14 mouse cellular contexts compared by ENCODE assay signal in genomic region chr8:12386530-12387222, GRCm38 (mm10). TPM values are rescaled to one million over a fixed set of nuclear protein-coding genes. Genes with fewer than 3 reads are reported as not detected.
DNase-seq lines count a peak whose midpoint lies in the region; ATAC-seq and TF ChIP-seq lines count a peak whose summit lies in the region.
"Had no signal": no experiment of that assay in that cellular context is flagged by ENCODE, and none has a peak within 500 bp of the region (broad histone marks: within the 10 kb centered on the region; RNA-seq: fewer than 3 reads in every experiment).

No protein-coding gene starts in this region.

- peaks cover 98% of the 10 kb centered on the region for H3K27me3 ChIP-seq in E14TG2a.4 (ENCODE audit: insufficient read depth, low read length)
- peaks cover 17% of the 10 kb centered on the region for H3K27me3 ChIP-seq in forebrain, embryonic 16.5 days (replicated peaks; ENCODE audit: control insufficient read depth, insufficient read depth, low read length)
- H3K27me3 ChIP-seq in midbrain, embryonic 11.5 days (ENCODE audit: control insufficient read depth, insufficient read depth, low read length): peaks cover 91% of the 10 kb centered on the region

- H3K27ac ChIP-seq in ES-E14 (ENCODE audit: insufficient read depth, low read depth, low read length, poor library complexity, severe bottlenecking): no peak overlapping the region
- H3K27ac ChIP-seq in forebrain, embryonic 16.5 days (ENCODE audit: low read length): peak overlapping the region; percentile 92
- H3K27ac ChIP-seq in midbrain, embryonic 11.5 days (ENCODE audit: low read depth, low read length): no peak overlapping the region
- H3K27ac ChIP-seq: kidney, postnatal 0 days; lung, embryonic 15.5 days had no signal

- in situ Hi-C loops in ES-E14 (cut with MboI; ENCODE audit: low sequenced_read_pairs in 2 of 2, unreplicated experiment in 2 of 2): loop anchor here (25.0 kb wide), 2 partner anchors 899 to 1074 kb away; partner anchors contain the start of genes Col4a1 (in 2 of the 2), Col4a2 (in 2 of the 2), Naxd (in 1 of the 2) and Rab20 (in 1 of the 2)

- H3K4me3 ChIP-seq in E14TG2a.4 (replicated peaks; ENCODE audit: low read length) (peak overlapping the region; percentile 71; the same call in 1 of the 2 replicates), ES-E14 (ENCODE audit: insufficient read depth in 1 of 2, low read depth in 1 of 2, low read length in 2 of 2, poor library complexity in 1 of 2, severe bottlenecking in 1 of 2) (no peak overlapping the region)
- peak overlapping the region; percentile 53 for H3K4me3 ChIP-seq in forebrain, embryonic 16.5 days (replicated peaks; ENCODE audit: low read length)
- H3K4me3 ChIP-seq in midbrain, embryonic 11.5 days (ENCODE audit: low read depth, low read length): peak overlapping the region; percentile 43

- H3K4me1 ChIP-seq in E14TG2a.4 (replicated peaks; ENCODE audit: low read depth, low read length) (peaks cover 56% of the 10 kb centered on the region), ES-E14 (ENCODE audit: control insufficient read depth in 2 of 2, insufficient read depth in 2 of 2, low read length in 2 of 2, poor library complexity in 1 of 2) (peaks cover 0 to 1% of the 10 kb centered on the region in 2 experiments; a peak in 1 of 4 replicates)
- H3K4me1 ChIP-seq in forebrain, embryonic 16.5 days (replicated peaks; ENCODE audit: control insufficient read depth, insufficient read depth, low read length): peaks cover 48% of the 10 kb centered on the region
- peaks cover 35% of the 10 kb centered on the region for H3K4me1 ChIP-seq in midbrain, embryonic 11.5 days (ENCODE audit: control insufficient read depth, insufficient read depth, low read length)

- TF ChIP-seq CTCF in E14TG2a.4 (conservative IDR thresholded peaks at IDR 0.05; ENCODE audit: low read length): no peak

- WGBS in forebrain, embryonic 16.5 days: 4% methylated on average over 32 of the region's 32 CpGs
- WGBS in midbrain, embryonic 11.5 days: under 1% methylated on average over 32 of the region's 32 CpGs

- no peaks in the 10 kb centered on the region for H3K9me3 ChIP-seq in E14TG2a.4 (ENCODE audit: low read length)
- H3K9me3 ChIP-seq in ES-E14 (ENCODE audit: control insufficient read depth, insufficient read depth, low read depth, low read length): no peaks in the 10 kb centered on the region
- no peaks in the 10 kb centered on the region for H3K9me3 ChIP-seq in forebrain, embryonic 16.5 days (ENCODE audit: control insufficient read depth, low read length)
- H3K9me3 ChIP-seq in midbrain, embryonic 11.5 days (ENCODE audit: control insufficient read depth, low read length): no peaks in the 10 kb centered on the region
- H3K9me3 ChIP-seq: lung, embryonic 15.5 days had no signal

- H3K9ac ChIP-seq in ES-E14 (ENCODE audit: insufficient read depth, low read depth, low read length, poor library complexity, severe bottlenecking): no peak overlapping the region
- peak overlapping the region; percentile 76 for H3K9ac ChIP-seq in forebrain, embryonic 16.5 days (replicated peaks; ENCODE audit: low read depth, low read length)
- no peak overlapping the region for H3K9ac ChIP-seq in midbrain, embryonic 11.5 days (ENCODE audit: low read length)
- H3K9ac ChIP-seq: lung, embryonic 15.5 days had no signal

- no peak for DNase-seq in ES-E14 (ENCODE audit: low read depth, low spot score)
- DNase-seq in midbrain, embryonic 11.5 days (ENCODE audit: low spot score, missing footprints): peak; percentile 95
- DNase-seq in left cerebral cortex, postnatal 4 days: no peak
- DNase-seq in gastrocnemius, postnatal 4 days (ENCODE audit: low spot score in 2 of 2): no peak
- DNase-seq: adrenal gland, postnatal 36 days had no signal

- intact Hi-C loops in left cerebral cortex, postnatal 4 days (cut with DNase I): loop anchor here (10.0 kb wide), 1 partner anchor 222 kb away; no protein-coding TSS in a partner anchor

- H3K36me3 ChIP-seq in E14TG2a.4 (ENCODE audit: insufficient read depth, low read length): no peaks in the 10 kb centered on the region
- no peaks in the 10 kb centered on the region for H3K36me3 ChIP-seq in ES-E14 (ENCODE audit: control insufficient read depth, insufficient read depth, low read length, poor library complexity, severe bottlenecking)
- H3K36me3 ChIP-seq in forebrain, embryonic 16.5 days (ENCODE audit: control insufficient read depth, insufficient read depth): no peaks in the 10 kb centered on the region
- no peaks in the 10 kb centered on the region for H3K36me3 ChIP-seq in midbrain, embryonic 11.5 days (ENCODE audit: control insufficient read depth, insufficient read depth, low read length)
- H3K36me3 ChIP-seq: G1E; lung, embryonic 15.5 days had no signal

- no peak for ATAC-seq in forebrain, embryonic 16.5 days
- no peak for ATAC-seq in midbrain, embryonic 11.5 days (ENCODE audit: low FRiP score)
- no peak for ATAC-seq in megakaryocyte, adult 5-6 weeks (ENCODE audit: poor library complexity, severe bottlenecking)

- H3K4me2 ChIP-seq in forebrain, embryonic 16.5 days (ENCODE audit: low read length): peak overlapping the region; percentile 80
- H3K4me2 ChIP-seq in midbrain, embryonic 11.5 days: peak overlapping the region; percentile 89

TF ChIP-seq in ES-E14, 5 proteins besides CTCF, POLR2A, EP300 and RAD21:
- TF ChIP-seq MAFK (IDR thresholded peaks at IDR 0.05; ENCODE audit: insufficient read depth, low read depth, low read length) (no peak), CHD2 (IDR thresholded peaks at IDR 0.05; ENCODE audit: low read depth, low read length) (no peak), ZC3H11A (IDR thresholded peaks at IDR 0.05; ENCODE audit: borderline replicate concordance, low read depth, low read length) (no peak), ZNF384 (IDR thresholded peaks at IDR 0.05; ENCODE audit: low read depth, low read length) (0 out of 2 replicates have a peak, but pooled peaks have one; percentile 14)
TF ChIP-seq in ES-E14: peak in this region for 1.

RNA-seq across cellular contexts. Expression of gene Sox1, which starts 8.4 kb away (rescaled TPM):
- 0.63 and 1.0 TPM in 2 replicates for total RNA-seq in ES-E14 (2012; rRNA removed)
- polyA plus RNA-seq in forebrain, embryonic 16.5 days (2015; fragmentation: Nextera tagmentation; extraction: Ambion mirVana): 4.4 and 4.5 TPM in 2 replicates
- 8.2 and 8.7 TPM in 2 replicates for polyA plus RNA-seq in midbrain, embryonic 11.5 days (2014; fragmentation: Nextera tagmentation; extraction: Ambion mirVana)
- total RNA-seq in left cerebral cortex, postnatal 4 days (2021): 10 to 100 TPM; 15.0 to 20.7 TPM
- total RNA-seq in megakaryocyte, adult 5-6 weeks (2015): not detected in 2 replicates
- total RNA-seq in megakaryocyte, adult 5-6 weeks (2017): not detected in 2 replicates
- not detected for total RNA-seq in gastrocnemius, postnatal 4 days (2021)
- total RNA-seq: adrenal gland, postnatal 36 days; neutrophil, adult 5-6 weeks had no signal
- polyA plus RNA-seq: G1E; heart, embryonic 14.5 days; kidney, postnatal 0 days; lung, embryonic 15.5 days; thymus, postnatal 0 days had no signal

Comparison
In these comparisons a context has a peak if more than half of its experiments do, and no peak if none do; other contexts are left out.
1. H3K4me3 ChIP-seq: peak in E14TG2a.4 (single experiment), forebrain, embryonic 16.5 days (single experiment) and midbrain, embryonic 11.5 days (single experiment); none in ES-E14 (0 of 2).